Mouse (Mus musculus) limb, embryonic 10.5 days (tissue): ENCODE results near the gene Tmem178. TPM values are rescaled to one million over a fixed set of nuclear protein-coding genes. Genes with fewer than 3 reads are reported as not detected.
A peak's percentile ranks its signal among the peaks of the same experiment; 100 is the strongest.
"Not testable (repeated sequence)": the region's sequence is repeated elsewhere in the genome, so short reads cannot be mapped to it uniquely, and the experiment has no call there.

ENCODE experiments used
- DNase-seq: peaks from one replicate; pipeline ENCODE4 v3.0.0-alpha.2; 2017; ENCODE audit warnings: low spot score
- H3K27ac ChIP-seq: fragments of 300-500 bp; sonication (generic); 2 replicates; pipeline ENCODE4 v1.5.1; 2016; ENCODE audit warnings: mild to moderate bottlenecking
- H3K27me3 ChIP-seq: fragments of 300-500 bp; sonication (generic); 2 replicates; pipeline ENCODE4 v1.6.1; 2016; ENCODE audit warnings: low read depth, mild to moderate bottlenecking; ENCODE audit not compliant: poor library complexity, severe bottlenecking
- H3K36me3 ChIP-seq: fragments of 300-500 bp; sonication (generic); 2 replicates; pipeline ENCODE4 v1.6.1; 2016; ENCODE audit warnings: mild to moderate bottlenecking, moderate library complexity
- H3K4me1 ChIP-seq: fragments of 300-500 bp; sonication (generic); 2 replicates; pipeline ENCODE4 v1.6.1; 2016
- H3K4me3 ChIP-seq: fragments of 300-500 bp; sonication (generic); 2 replicates; pipeline ENCODE4 v1.5.1; 2016; ENCODE audit warnings: mild to moderate bottlenecking, moderate library complexity
- H3K9me3 ChIP-seq: fragments of 300-500 bp; sonication (generic); replicated peaks from 2 replicates; pipeline ENCODE4 v1.6.1; 2016; ENCODE audit warnings: mild to moderate bottlenecking
- WGBS: fragments of 180-500 bp; shearing (Covaris S2); methylation state at CpG from one replicate; pipeline ENCODE4 v1.1.7; 2016; 5-methylcytosine and 5-hydroxymethylcytosine counted together
- polyA plus RNA-seq: library from polyadenylated mRNA; unstranded; fragments of >200 nt; fragmentation: Nextera tagmentation; extraction: Ambion mirVana; gene quantifications from 2 replicates; pipeline ENCODE4 v1.2.1, GENCODE M21; 2016

The Tmem178 gene
- polyA plus RNA-seq, 1 experiment from 2014 or later = 5.5 TPM

GRCm38 (mm10) chr17:80927151-80927550 lies 17.3 kb upstream of the Tmem178 start:
- H3K27ac ChIP-seq = no peak overlapping the region
- no peaks in the 10 kb centered on the region for H3K9me3 ChIP-seq
- H3K4me3 ChIP-seq = no peak overlapping the region
- no peaks in the 10 kb centered on the region for H3K27me3 ChIP-seq
- 97% methylated on average over 2 of the region's 2 CpGs for WGBS
- no peaks in the 10 kb centered on the region for H3K36me3 ChIP-seq
- no peak for DNase-seq
- H3K4me1 ChIP-seq = no peaks in the 10 kb centered on the region

- H3K27ac ChIP-seq = no peak overlapping the region
- WGBS = 91% methylated on average over 3 of the region's 3 CpGs
- no peaks in the 10 kb centered on the region for H3K27me3 ChIP-seq
Observed at GRCm38 (mm10) chr17:80932716-80933115, 11.7 kb upstream of the Tmem178 start.

GRCm38 (mm10) chr17:80933401-80934029 lies 10.9 kb upstream of the Tmem178 start:
- H3K27me3 ChIP-seq = no peaks in the 10 kb centered on the region
- H3K4me1 ChIP-seq = peaks cover 6% of the 10 kb centered on the region
- H3K36me3 ChIP-seq = no peaks in the 10 kb centered on the region
- no peak for DNase-seq
- no peak overlapping the region for H3K27ac ChIP-seq
- no peak overlapping the region for H3K4me3 ChIP-seq
- WGBS = 85% methylated on average over 11 of the region's 11 CpGs
- H3K9me3 ChIP-seq = no peaks in the 10 kb centered on the region

More at GRCm38 (mm10) chr17:80932716-80933115, 11.7 kb upstream of the Tmem178 start:
- H3K4me1 ChIP-seq = peaks cover 6% of the 10 kb centered on the region
- no peak overlapping the region for H3K4me3 ChIP-seq
- no peak for DNase-seq
- no peaks in the 10 kb centered on the region for H3K9me3 ChIP-seq
- H3K36me3 ChIP-seq = no peaks in the 10 kb centered on the region

- H3K27me3 ChIP-seq = no peaks in the 10 kb centered on the region
- no peaks in the 10 kb centered on the region for H3K9me3 ChIP-seq
- no peak overlapping the region for H3K27ac ChIP-seq
- DNase-seq = no peak
- no peak overlapping the region for H3K4me3 ChIP-seq
- WGBS = 27% methylated on average over 10 of the region's 10 CpGs
- H3K36me3 ChIP-seq = no peaks in the 10 kb centered on the region
- H3K4me1 ChIP-seq = peaks cover 6% of the 10 kb centered on the region
Observed at GRCm38 (mm10) chr17:80935807-80936519, 8.5 kb upstream of the Tmem178 start.

GRCm38 (mm10) chr17:80936521-80936920 lies 7.9 kb upstream of the Tmem178 start:
- Histone ChIP-seq H3K4me1 (peaks cover 6% of the 10 kb centered on the region), H3K27ac (no peak overlapping the region), H3K36me3 (no peaks in the 10 kb centered on the region), H3K27me3 (no peaks in the 10 kb centered on the region), H3K9me3 (no peaks in the 10 kb centered on the region), H3K4me3 (no peak overlapping the region)
- 78% methylated on average over 5 of the region's 5 CpGs for WGBS
- no peak for DNase-seq

- Histone ChIP-seq H3K36me3 (no peaks in the 10 kb centered on the region), H3K4me3 (no peak overlapping the region), H3K9me3 (no peaks in the 10 kb centered on the region), H3K4me1 (peaks cover 15% of the 10 kb centered on the region), H3K27me3 (peaks cover 31% of the 10 kb centered on the region), H3K27ac (no peak overlapping the region)
- DNase-seq = no peak
- 80% methylated on average over 7 of the region's 7 CpGs for whole genome bisulfite sequencing
Observed at GRCm38 (mm10) chr17:80939833-80940232, 4.6 kb upstream of the Tmem178 start.

- peaks cover 11% of the 10 kb centered on the region for H3K4me1 ChIP-seq
- DNase-seq = no peak
Observed at GRCm38 (mm10) chr17:80941857-80942256, 2.6 kb upstream of the Tmem178 start.

GRCm38 (mm10) chr17:80943835-80944529 lies 450 bp upstream of the Tmem178 start:
- WGBS = 4% methylated on average over 24 of the region's 26 CpGs
- Histone ChIP-seq H3K36me3 (no peaks in the 10 kb centered on the region), H3K27ac (peak overlapping the region; percentile 85), H3K4me3 (peak overlapping the region; percentile 85), H3K27me3 (peaks cover 61% of the 10 kb centered on the region), H3K9me3 (no peaks in the 10 kb centered on the region), H3K4me1 (peaks cover 11% of the 10 kb centered on the region)
- DNase-seq = no peak

More at GRCm38 (mm10) chr17:80941857-80942256, 2.6 kb upstream of the Tmem178 start:
- H3K27me3 ChIP-seq = peaks cover 48% of the 10 kb centered on the region
- no peaks in the 10 kb centered on the region for H3K9me3 ChIP-seq
- WGBS = 70% methylated on average over 11 of the region's 11 CpGs
- H3K27ac ChIP-seq = no peak overlapping the region
- H3K4me3 ChIP-seq = no peak overlapping the region
- H3K36me3 ChIP-seq = no peaks in the 10 kb centered on the region

- peaks cover 11% of the 10 kb centered on the region for H3K4me1 ChIP-seq
- WGBS = 37% methylated on average over 8 of the region's 8 CpGs
- not testable (repeated sequence) for H3K9me3 ChIP-seq, H3K27ac ChIP-seq, DNase-seq, H3K36me3 ChIP-seq
- H3K4me3 ChIP-seq = 0 out of 2 replicates have a peak overlapping the region, but pooled peaks have one; percentile 13
- H3K27me3 ChIP-seq = peaks cover 61% of the 10 kb centered on the region
Observed at GRCm38 (mm10) chr17:80945510-80945909, 1.1 kb downstream of the Tmem178 start.

- Histone ChIP-seq H3K27ac (no peak overlapping the region), H3K27me3 (peaks cover 61% of the 10 kb centered on the region)
- 83% methylated on average over 5 of the region's 5 CpGs for WGBS
Observed at GRCm38 (mm10) chr17:80946091-80946885, 1.9 kb downstream of the Tmem178 start.

GRCm38 (mm10) chr17:80947075-80947960 lies 2.9 kb downstream of the Tmem178 start:
- no peak overlapping the region for H3K27ac ChIP-seq
- H3K27me3 ChIP-seq = peaks cover 54% of the 10 kb centered on the region
- no peak for DNase-seq
- H3K36me3 ChIP-seq = no peaks in the 10 kb centered on the region
- no peaks in the 10 kb centered on the region for H3K9me3 ChIP-seq
- H3K4me3 ChIP-seq = no peak overlapping the region
- 85% methylated on average over 12 of the region's 12 CpGs for WGBS
- H3K4me1 ChIP-seq = peaks cover 11% of the 10 kb centered on the region

More at GRCm38 (mm10) chr17:80946091-80946885, 1.9 kb downstream of the Tmem178 start:
- H3K36me3 ChIP-seq = no peaks in the 10 kb centered on the region
- H3K4me3 ChIP-seq = no peak overlapping the region
- H3K9me3 ChIP-seq = no peaks in the 10 kb centered on the region
- peaks cover 11% of the 10 kb centered on the region for H3K4me1 ChIP-seq
- DNase-seq = no peak

- Histone ChIP-seq H3K36me3 (no peaks in the 10 kb centered on the region), H3K27ac (no peak overlapping the region), H3K27me3 (peaks cover 35% of the 10 kb centered on the region), H3K4me1 (peaks cover 9% of the 10 kb centered on the region), H3K4me3 (no peak overlapping the region), H3K9me3 (no peaks in the 10 kb centered on the region)
- DNase-seq = no peak
- 87% methylated on average over 7 of the region's 7 CpGs for WGBS
Observed at GRCm38 (mm10) chr17:80949382-80949781, 5.0 kb downstream of the Tmem178 start.
